Mouse (Mus musculus) adrenal gland, postnatal 14 days (tissue): ENCODE results near the gene Gm20388. TPM values are rescaled to one million over a fixed set of nuclear protein-coding genes. Genes with fewer than 3 reads are reported as not detected.

Experiments used
- DNase-seq: peaks from one replicate; pipeline ENCODE4 v3.0.0; 2021; ENCODE audit warnings: mixed read lengths
- total RNA-seq: library from RNA; stranded (reverse); gene quantifications from 2 replicates; pipeline ENCODE4 v1.2.3, GENCODE M21; 2021

Gene Gm20388
- total RNA-seq, 1 experiment from 2014 or later: 17.6 TPM

DNA sequence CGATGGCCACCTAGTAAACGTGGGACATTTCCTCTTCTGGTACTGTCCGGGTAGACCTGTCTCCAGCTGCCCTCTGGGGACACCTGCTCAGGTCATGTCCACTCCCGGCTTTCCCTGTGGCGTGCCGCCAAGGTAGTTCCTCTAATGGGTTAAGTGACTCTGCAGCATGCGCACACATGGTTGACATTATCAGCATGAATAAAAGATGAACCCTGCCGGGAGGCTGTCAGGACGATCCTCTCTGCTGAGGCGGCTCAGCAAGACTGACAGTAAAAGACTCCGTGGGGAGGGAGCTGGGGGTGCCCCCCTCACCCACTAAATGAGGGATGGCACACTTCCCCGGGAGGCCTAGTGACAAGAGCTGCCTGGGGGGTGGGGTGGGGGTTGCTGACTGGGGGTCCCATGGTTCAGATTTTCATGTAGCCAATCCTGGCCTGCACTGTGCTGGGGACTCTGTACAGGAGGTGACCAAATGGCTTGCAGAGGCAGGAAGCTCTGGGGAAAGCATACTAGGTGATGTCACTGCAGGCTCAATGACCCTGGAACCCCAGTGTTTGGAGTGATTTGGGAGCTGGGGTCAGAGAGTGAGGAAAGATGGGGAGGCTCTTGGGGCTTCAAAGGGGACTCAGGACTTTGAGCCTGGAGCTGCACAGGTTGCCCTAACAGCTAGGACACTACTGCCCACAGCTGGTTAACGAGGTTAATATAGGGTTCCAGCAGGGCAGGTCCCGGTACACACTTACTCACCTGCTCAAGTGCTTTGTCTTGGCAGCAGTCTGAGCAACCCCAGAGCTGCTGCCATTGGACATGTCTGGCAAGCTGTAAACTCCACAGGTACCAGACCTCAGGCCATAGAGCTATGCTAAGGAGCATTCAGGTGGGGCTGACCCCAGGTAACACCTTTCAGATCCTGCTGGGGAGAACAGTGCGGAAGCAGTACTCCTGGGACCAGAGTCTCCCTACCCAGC, 487.1 kb downstream of the Gm20388 start:
- DNase-seq: no peak

DNA sequence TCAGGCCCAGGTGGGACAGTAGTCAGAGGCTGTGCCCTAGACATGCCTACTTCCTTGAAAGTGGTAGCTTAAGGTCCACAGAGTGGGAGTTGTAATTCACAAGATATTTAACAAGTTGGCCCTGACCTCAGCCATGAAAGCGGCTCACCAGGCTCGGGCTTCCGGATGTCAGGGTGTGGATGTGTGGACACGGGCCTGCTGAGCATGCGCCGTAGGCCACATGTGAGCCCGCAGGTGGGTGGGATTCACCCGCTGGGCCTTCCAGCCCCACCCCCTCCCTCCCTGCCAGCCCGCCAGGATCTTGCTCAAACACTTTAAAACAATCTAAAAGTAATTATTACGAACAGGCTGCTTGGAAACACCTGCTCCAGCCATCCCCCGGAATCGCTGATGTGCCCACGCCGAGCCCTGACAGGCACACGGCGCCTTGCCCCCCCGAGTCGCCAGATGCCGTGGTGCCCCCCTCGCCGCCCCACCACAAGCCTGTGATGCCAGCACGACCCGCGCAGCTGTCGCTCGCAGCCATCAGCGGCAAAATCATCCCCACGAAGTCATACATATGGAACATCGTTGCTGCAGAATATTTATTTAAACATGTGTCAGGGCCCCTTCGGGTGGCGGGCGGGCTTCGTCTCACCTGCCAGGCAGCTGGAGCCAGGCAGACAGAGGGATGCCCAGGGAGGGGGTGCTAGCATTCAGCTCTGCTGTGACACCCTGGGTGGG, 488.7 kb downstream of the Gm20388 start:
- no peak for DNase-seq

- no peak for DNase-seq
Observed at GRCm38 (mm10) chr8:120401216-120401615, 490.6 kb downstream of the Gm20388 start.

- no peak for DNase-seq
Observed at GRCm38 (mm10) chr8:120401712-120402111, 491.1 kb downstream of the Gm20388 start.

DNA sequence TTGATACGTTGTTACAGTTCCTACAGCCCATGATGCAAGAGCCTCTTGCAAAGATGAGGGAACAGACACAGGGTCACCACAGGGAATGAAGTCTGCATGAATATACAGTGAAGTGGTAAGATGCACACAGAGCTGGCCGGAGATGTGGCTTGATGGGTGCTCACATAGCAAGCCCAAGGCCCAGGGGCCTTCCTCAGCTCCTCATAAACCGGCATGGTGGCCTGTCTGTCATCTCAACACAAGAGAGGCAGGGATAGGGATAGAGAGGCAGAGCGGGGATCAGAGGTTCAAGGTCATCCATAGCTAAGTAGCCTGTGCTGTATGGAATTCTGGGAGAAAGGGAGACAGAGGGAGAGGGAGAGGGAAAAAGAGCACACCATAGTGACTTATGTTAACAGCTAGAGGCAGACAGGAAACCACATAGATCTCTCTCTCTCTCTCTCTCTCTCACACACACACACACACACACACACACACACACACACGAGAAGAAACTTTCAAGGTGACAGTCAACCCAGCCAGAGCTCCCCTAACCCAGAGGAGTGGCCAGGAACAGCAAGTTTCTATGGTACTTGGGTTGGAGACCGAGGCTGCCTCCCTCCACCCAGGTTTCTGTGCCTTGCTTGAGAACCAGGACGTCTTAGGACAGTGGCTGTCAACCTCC, 493.1 kb downstream of the Gm20388 start:
- no peak for DNase-seq

- peak; percentile 78 for DNase-seq
Observed at GRCm38 (mm10) chr8:120404609-120405036, 494.0 kb downstream of the Gm20388 start.

GRCm38 (mm10) chr8:120406008-120406632, 495.5 kb downstream of the Gm20388 start:
- no peak for DNase-seq

GRCm38 (mm10) chr8:120407701-120408240, 497.1 kb downstream of the Gm20388 start:
- peak; percentile 51 for DNase-seq

- no peak for DNase-seq
Observed at GRCm38 (mm10) chr8:120408241-120409215, 497.9 kb downstream of the Gm20388 start.

GRCm38 (mm10) chr8:120409371-120410013, 498.9 kb downstream of the Gm20388 start:
- no peak for DNase-seq

- DNase-seq: no peak
Observed at GRCm38 (mm10) chr8:120411059-120411458, 500.4 kb downstream of the Gm20388 start.

DNA sequence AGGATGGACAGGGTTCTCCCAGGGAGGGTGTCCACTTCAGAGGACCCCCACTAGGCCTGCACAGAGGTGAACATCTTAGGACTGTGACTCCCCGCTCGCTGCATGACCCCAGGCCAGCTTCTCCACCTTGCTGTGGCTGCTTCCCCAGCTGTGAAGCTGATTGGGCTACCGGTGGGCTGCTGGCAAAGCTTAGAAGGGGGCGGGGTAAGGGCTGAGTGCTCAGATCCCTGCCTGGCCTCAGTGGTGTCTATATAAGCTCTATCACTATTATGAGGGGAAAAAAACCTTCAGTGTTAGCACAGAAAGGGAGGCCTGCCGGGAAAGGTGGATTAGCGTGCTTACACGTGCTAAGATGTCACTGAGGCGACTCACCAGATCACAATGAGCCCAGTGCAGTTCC, 501.2 kb downstream of the Gm20388 start:
- DNase-seq: no peak

- DNase-seq: no peak
Observed at GRCm38 (mm10) chr8:120412357-120412756, 501.7 kb downstream of the Gm20388 start.

DNA sequence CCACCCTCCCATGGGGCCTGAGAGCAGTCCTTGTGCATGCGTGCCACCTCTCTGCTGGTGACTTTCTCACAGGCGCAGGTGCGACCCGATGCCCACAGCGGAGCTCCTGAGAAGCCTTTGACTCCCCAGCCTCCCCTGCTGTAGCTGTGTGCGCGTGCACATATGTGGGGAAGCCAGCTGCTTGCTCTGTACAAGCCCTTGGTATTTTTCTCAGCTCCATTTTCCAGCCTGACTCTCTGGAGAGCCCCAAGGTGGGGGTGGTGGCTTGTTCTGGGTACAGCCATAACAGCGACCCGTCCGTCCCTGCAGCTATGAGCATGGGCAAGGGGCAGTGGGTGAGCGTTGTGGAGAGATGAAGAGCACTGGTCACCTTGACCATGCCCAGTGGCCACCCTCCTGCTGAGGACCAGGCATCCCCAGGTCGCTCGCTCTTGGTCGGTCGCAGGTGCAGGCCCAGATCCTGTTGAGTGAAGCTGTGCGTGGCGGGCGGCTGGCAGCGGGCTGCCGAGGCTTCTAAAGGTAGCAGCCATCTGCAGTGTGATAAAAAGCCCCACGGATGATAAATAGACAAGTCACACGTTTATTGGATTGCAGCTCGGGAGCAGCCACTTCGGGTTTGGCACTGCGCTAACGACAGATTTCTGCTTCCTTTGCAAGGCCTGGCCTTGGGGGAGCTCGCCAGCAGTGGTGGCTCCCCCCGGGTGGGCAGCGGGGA, 502.4 kb downstream of the Gm20388 start:
- no peak for DNase-seq

DNA sequence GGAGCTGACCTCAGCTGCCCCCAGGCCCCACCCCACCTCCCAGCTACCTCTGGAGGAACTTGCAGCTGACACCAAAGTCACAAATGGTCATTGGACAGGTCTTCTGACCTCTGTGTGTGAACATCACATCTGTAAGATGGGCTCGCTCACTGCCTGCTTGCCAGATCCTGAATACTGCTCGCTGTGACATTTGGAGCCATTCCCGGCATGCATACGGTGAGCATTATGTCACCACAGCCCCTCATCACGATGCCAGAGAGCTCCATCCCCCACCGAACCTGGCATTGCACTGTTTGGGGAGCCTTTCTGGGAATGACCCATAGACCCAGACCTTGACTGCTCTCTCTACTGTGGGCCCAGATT, 503.0 kb downstream of the Gm20388 start:
- no peak for DNase-seq

DNA sequence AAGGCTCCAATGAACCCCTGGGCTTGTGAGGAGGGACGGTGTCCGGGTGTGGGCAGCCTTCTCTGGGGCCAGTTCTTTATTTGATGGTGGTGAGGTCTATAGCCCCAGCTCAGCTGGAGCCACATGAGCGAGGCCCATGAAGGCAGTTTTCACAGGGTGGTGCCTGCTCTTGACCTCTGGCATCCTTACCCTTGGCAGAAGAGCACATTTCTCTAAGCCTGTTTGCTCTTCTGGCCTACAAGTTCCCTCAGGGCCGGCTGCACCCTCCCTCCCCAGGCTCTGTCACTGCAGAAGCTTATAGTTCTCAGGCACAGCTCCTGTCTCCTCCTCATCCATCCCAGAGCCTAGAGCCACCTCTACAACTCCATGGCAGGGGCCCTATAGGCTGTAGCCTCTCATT, 503.6 kb downstream of the Gm20388 start:
- DNase-seq: no peak

- no peak for DNase-seq
Observed at GRCm38 (mm10) chr8:120415474-120415873, 504.8 kb downstream of the Gm20388 start.

GRCm38 (mm10) chr8:120416173-120416521, 505.5 kb downstream of the Gm20388 start:
- no peak for DNase-seq
